In genomic region chr6:13800071-13800470, GRCm38 (mm10) we compare ENCODE assay signal across 16 mouse cellular contexts. TPM values are rescaled to one million over a fixed set of nuclear protein-coding genes. Genes with fewer than 3 reads are reported as not detected.
"Had no signal": no experiment of that assay in that cellular context is flagged by ENCODE, and none has a peak within 500 bp of the region (broad histone marks: within the 10 kb centered on the region; RNA-seq: fewer than 3 reads in every experiment).

No protein-coding gene starts in this region.

- H3K9ac ChIP-seq: liver, embryonic 15.5 days; lung, embryonic 15.5 days; midbrain, embryonic 12.5 days; neural tube, embryonic 13.5 days had no signal

- ATAC-seq: midbrain, embryonic 16.5 days had no signal

- DNase-seq: kidney, adult 2 months; kidney, postnatal 25 days; lung, postnatal 14 days; retina, postnatal 1 day; right cerebral cortex, postnatal 4 days; thymus, adult 18-20 months had no signal

- H3K27ac ChIP-seq: left cerebral cortex, adult 2 months; limb, embryonic 10.5 days; liver, embryonic 15.5 days; lung, embryonic 15.5 days; macrophage; midbrain, embryonic 12.5 days; neural tube, embryonic 13.5 days had no signal

- H3K4me3 ChIP-seq: left cerebral cortex, adult 2 months; limb, embryonic 10.5 days; liver, embryonic 15.5 days; lung, embryonic 15.5 days; midbrain, embryonic 12.5 days; neural tube, embryonic 13.5 days had no signal

- H3K4me1 ChIP-seq: limb, embryonic 10.5 days; liver, embryonic 15.5 days; midbrain, embryonic 12.5 days; neural tube, embryonic 13.5 days had no signal

- H3K4me2 ChIP-seq: liver, embryonic 11.5 days; liver, embryonic 15.5 days; lung, embryonic 15.5 days; midbrain, embryonic 12.5 days; neural tube, embryonic 13.5 days had no signal

- H3K9me3 ChIP-seq: limb, embryonic 10.5 days; liver, embryonic 15.5 days; lung, embryonic 15.5 days; midbrain, embryonic 12.5 days; neural tube, embryonic 13.5 days had no signal

- H3K36me3 ChIP-seq: limb, embryonic 10.5 days; liver, embryonic 15.5 days; lung, embryonic 15.5 days; midbrain, embryonic 12.5 days; neural tube, embryonic 13.5 days had no signal

- H3K27me3 ChIP-seq: liver, embryonic 15.5 days; lung, embryonic 15.5 days; midbrain, embryonic 12.5 days; neural tube, embryonic 13.5 days had no signal

RNA-seq across cellular contexts. Expression of gene Gpr85, which starts 39.7 kb away (rescaled TPM):
- total RNA-seq: megakaryocyte-erythroid progenitor cell, adult 5-6 weeks had no signal
